Mouse (Mus musculus): Measurements from ENCODE around the gene Sgk2.

DNA sequence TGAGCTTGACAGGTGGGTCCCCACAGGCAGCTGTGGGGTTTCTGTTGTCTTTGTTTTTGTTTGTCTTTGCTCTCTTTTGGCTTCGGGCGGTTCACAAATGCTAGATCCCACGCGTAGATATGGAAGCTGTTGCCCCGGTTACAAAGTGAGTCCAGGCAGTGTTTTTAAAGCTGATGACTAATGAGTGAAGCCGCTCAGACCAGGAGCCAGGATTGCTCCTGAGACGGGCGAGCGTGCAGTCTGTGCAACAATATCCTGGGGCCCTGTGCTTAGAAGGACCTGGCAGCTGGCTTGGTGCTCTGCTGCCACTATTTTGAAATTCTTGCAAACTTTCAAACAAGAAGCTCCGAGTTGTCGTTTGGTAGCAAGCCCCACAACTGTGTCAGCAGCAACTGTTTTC is 13.5 kb upstream of the Sgk2 start:
- TF ChIP-seq CTCF (IDR thresholded peaks at IDR 0.05; ENCODE audit: insufficient read depth, low read length) (no peak), POLR2A (IDR thresholded peaks at IDR 0.05; ENCODE audit: borderline replicate concordance, extremely low read depth, low read depth, low read length) (no peak)
